Mouse (Mus musculus) right cerebral cortex, postnatal 25 days (tissue): ENCODE results near the gene Bhlhe41.

Experiments
- DNase-seq: peaks from one replicate; pipeline ENCODE4 v3.0.0; 2022

Bhlhe41 gene

DNA sequence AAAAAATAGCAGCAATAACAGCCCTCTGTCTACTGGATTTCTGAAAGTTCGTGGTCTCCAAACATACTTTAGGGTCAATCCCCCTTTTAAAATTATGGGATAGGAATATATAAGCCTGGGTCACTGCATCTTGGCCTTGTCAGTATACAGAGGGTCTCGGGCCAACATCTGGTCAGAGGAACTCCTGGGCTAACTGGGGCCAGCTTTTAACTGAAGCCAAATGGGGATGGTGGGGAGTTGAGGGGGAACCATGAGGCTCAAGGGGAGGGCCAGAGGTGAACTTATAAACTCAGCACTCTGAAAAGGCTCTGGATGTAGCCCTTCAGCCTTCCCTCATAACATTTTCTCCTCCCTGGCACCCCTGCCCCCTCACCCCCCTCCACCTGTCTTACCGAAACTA lies 1.8 kb upstream of the Bhlhe41 start:
- no peak for DNase-seq

- DNase-seq = peak; percentile 87
Measured at GRCm38 (mm10) chr6:145865886-145866851, 811 bp upstream of the Bhlhe41 start.

GRCm38 (mm10) chr6:145864171-145864570 lies 1.2 kb downstream of the Bhlhe41 start:
- no peak for DNase-seq

GRCm38 (mm10) chr6:145863065-145863971 lies 2.0 kb downstream of the Bhlhe41 start:
- DNase-seq = peak; percentile 86

GRCm38 (mm10) chr6:145862739-145863064 lies 2.7 kb downstream of the Bhlhe41 start:
- DNase-seq = no peak

- no peak for DNase-seq
Measured at GRCm38 (mm10) chr6:145862321-145862720, 3.0 kb downstream of the Bhlhe41 start.

DNA sequence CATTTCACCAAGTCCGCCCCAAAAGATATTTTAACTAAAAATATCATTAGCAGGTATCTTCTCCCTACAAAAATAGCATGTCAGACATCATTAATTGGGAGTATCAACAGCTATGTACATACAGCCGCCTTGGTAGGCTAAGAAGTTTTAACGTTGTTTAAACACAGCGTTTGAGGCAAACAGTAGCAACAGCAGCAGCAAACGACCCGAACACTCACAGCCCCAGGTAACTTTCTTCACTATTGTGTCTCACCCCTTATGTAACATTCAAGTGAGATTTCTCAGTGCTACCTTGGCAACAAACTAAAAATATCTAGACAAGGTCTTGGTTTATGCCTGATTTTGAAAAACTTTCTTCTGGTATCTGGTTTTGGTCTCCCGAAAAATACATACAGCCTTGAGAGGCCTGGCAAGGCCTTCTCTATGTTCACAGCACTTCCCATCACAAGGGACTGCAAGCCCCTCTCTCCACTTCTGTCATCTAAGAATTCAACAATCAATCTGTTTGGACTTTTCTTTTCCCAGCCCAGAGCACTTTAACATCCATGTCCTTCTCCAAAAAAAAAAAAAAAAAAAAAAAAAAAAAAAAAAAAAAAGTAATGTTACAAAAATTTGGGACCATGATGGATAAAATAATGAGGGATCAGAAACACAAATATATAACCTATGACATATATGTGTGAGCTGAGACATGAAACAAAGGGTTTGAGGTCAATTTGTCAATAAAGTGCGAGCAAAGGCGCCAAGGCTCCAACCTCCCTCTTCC lies 3.7 kb downstream of the Bhlhe41 start:
- DNase-seq = no peak

GRCm38 (mm10) chr6:145860350-145860749 lies 5.0 kb downstream of the Bhlhe41 start:
- no peak for DNase-seq

- DNase-seq = no peak
Measured at GRCm38 (mm10) chr6:145858414-145858813, 6.9 kb downstream of the Bhlhe41 start.

GRCm38 (mm10) chr6:145857428-145857827 lies 7.9 kb downstream of the Bhlhe41 start:
- DNase-seq = no peak

- peak; percentile 96 for DNase-seq
Measured at GRCm38 (mm10) chr6:145855720-145856551, 9.4 kb downstream of the Bhlhe41 start.

- no peak for DNase-seq
Measured at GRCm38 (mm10) chr6:145854756-145855155, 10.6 kb downstream of the Bhlhe41 start.

GRCm38 (mm10) chr6:145853356-145854079 lies 11.8 kb downstream of the Bhlhe41 start:
- no peak for DNase-seq

- DNase-seq = no peak
Measured at GRCm38 (mm10) chr6:145852708-145853107, 12.7 kb downstream of the Bhlhe41 start.

DNA sequence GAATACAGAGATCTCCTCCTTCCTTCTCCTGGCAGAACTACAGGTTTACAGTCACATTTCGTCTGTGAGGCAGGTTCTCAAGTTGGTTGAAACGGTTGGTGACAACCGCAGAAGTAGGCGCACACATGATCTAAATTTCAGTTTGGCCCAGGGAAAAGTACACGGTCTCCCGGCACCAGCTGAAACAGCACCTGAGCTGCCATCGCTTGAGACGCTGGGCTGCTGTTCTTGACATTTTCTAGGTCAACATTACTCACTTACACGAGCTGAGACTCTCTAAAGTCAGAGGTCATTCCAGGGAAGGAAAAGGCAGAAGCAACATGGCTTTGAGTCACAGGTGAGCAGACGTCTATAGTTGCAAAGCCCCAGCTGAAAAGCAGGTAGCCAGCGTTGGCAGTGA lies 13.4 kb downstream of the Bhlhe41 start:
- DNase-seq = no peak

- DNase-seq = no peak
Measured at GRCm38 (mm10) chr6:145850789-145851188, 14.6 kb downstream of the Bhlhe41 start.

DNA sequence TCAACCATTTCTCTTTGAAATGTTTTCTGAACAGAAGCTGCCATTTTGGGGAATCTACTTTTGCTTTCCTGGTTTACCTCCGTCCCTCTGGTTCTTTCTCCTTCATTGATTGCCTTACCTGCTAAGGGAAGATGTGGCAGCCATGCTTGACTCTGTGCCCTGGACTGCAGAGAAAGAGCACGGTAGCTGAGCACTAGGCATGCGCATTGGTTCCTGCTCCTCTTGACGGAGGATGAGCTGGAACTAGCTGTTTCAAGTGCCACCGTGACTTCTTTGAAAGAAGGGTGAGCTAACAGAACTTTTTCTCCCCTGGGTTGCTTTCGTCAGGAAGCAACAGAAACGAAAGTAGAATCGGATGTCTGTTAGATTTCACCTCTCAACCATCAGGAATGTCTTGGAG lies 17.7 kb downstream of the Bhlhe41 start:
- no peak for DNase-seq

DNA sequence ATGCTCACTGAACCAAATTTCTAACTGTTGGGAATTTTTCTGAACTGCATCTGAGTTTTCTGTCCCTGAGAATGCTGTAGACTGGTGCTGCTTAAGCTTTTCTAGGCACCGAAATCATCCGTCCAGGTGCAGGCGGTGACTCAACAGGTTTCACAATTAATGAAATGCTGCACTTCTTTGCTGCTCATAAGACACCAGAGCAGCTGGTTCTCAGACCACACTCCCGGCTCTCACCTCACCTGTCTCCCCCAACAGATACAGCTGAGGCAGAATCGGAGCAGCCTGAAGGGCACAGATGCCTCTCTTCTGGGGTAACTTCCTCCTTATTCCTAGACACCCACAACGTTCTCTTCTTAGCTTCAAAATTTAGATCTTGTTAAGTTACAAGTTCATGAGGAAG lies 18.4 kb downstream of the Bhlhe41 start:
- no peak for DNase-seq

- DNase-seq = no peak
Measured at GRCm38 (mm10) chr6:145846076-145846475, 19.3 kb downstream of the Bhlhe41 start.

- DNase-seq = no peak
Measured at GRCm38 (mm10) chr6:145845611-145846010, 19.7 kb downstream of the Bhlhe41 start.

- DNase-seq = no peak
Measured at GRCm38 (mm10) chr6:145835359-145835758, 30.0 kb downstream of the Bhlhe41 start.
